Mouse (Mus musculus): ENCODE results near the gene Mthfsl.
"Not testable (repeated sequence)": the region's sequence is repeated elsewhere in the genome, so short reads cannot be mapped to it uniquely, and the experiment has no call there.

Gene Mthfsl

GRCm38 (mm10) chr9:88691307-88691706 is 28.8 kb downstream of the Mthfsl start:
- DNase-seq (ENCODE audit: low spot score in 2 of 2), result not testable (repeated sequence)

- not testable (repeated sequence) for DNase-seq (ENCODE audit: low spot score in 2 of 2)
These were observed 30.6 kb downstream of the Mthfsl start for GRCm38 (mm10) chr9:88689451-88689850.

- DNase-seq (ENCODE audit: low spot score in 2 of 2), result not testable (repeated sequence)
These were observed 33.4 kb downstream of the Mthfsl start for GRCm38 (mm10) chr9:88686719-88687118.

- not testable (repeated sequence) for DNase-seq (ENCODE audit: low spot score in 2 of 2)
These were observed 61.8 kb downstream of the Mthfsl start for GRCm38 (mm10) chr9:88658341-88658740.

GRCm38 (mm10) chr9:88650742-88651141 is 69.4 kb downstream of the Mthfsl start:
- not testable (repeated sequence) for DNase-seq (ENCODE audit: low spot score in 2 of 2)
